Mouse (Mus musculus): Measurements from ENCODE around the gene AU022252. TPM values are rescaled to one million over a fixed set of nuclear protein-coding genes. Genes with fewer than 3 reads are reported as not detected.
A peak's percentile ranks its signal among the peaks of the same experiment; 100 is the strongest.

The AU022252 gene
- polyA plus RNA-seq, 1 experiment: 18.2 TPM

- DNase-seq (ENCODE audit: low read depth): no peak
Measured at GRCm38 (mm10) chr4:119255351-119255750, 22.8 kb upstream of the AU022252 start, which contains the start of gene Cldn19. TSS of gene Cldn19 (plus strand) at chr4:119255414.

GRCm38 (mm10) chr4:119254012-119254618 lies 21.6 kb upstream of the AU022252 start:
- TF ChIP-seq POLR2A (IDR thresholded peaks at IDR 0.05; ENCODE audit: borderline replicate concordance, extremely low read depth, insufficient read depth, insufficient read length, poor library complexity, severe bottlenecking) (no peak), CTCF (IDR thresholded peaks at IDR 0.05; ENCODE audit: borderline replicate concordance, extremely low read depth, insufficient read depth, insufficient read length) (no peak)
- peak; percentile 89 for DNase-seq (ENCODE audit: low read depth)

More at GRCm38 (mm10) chr4:119255351-119255750, 22.8 kb upstream of the AU022252 start, which contains the start of gene Cldn19:
- TF ChIP-seq POLR2A (IDR thresholded peaks at IDR 0.05; ENCODE audit: borderline replicate concordance, extremely low read depth, insufficient read depth, insufficient read length, poor library complexity, severe bottlenecking): no peak
- TF ChIP-seq CTCF (IDR thresholded peaks at IDR 0.05; ENCODE audit: borderline replicate concordance, extremely low read depth, insufficient read depth, insufficient read length): no peak

DNA sequence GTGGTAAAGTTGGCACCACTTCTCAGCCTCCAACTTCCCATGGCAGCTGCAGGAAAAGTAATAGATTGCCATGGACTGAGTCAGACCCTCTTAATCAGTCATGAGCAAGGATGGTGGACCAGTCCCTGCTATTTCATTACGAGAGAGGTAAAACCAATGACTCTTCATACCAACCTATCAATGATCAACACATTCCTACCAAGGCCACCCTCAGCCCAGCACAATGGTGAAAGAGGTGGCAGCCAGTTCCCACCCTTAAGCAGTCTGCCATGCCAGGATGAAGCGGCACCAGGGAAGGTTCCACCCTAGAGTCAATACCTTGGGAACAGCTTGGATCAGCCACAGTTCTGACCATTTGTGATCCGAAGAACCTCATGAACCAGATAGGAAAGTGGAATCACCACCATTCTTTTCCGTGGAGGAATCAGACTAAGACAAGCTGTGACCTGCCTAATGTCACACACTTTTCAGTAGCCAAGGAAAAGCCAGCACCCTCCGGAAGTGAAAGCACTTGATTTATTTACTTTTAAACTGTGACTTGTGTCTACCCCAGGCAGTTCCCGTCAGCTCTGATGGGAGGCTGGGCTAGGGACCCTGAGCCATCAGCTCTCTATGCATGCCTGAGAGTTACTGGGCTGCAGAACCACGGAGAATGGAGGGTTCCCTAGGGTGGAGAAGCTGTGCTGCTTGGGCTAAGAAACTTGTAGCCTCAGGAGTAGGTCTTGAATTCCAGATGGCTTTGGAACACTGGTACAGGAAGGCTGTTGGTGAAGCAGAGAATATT lies 19.7 kb upstream of the AU022252 start:
- TF ChIP-seq CTCF (IDR thresholded peaks at IDR 0.05; ENCODE audit: borderline replicate concordance, extremely low read depth, insufficient read depth, insufficient read length): no peak
- no peak for TF ChIP-seq POLR2A (IDR thresholded peaks at IDR 0.05; ENCODE audit: borderline replicate concordance, extremely low read depth, insufficient read depth, insufficient read length, poor library complexity, severe bottlenecking)
- no peak for DNase-seq (ENCODE audit: low read depth)

- TF ChIP-seq POLR2A (IDR thresholded peaks at IDR 0.05; ENCODE audit: borderline replicate concordance, extremely low read depth, insufficient read depth, insufficient read length, poor library complexity, severe bottlenecking) (no peak), CTCF (IDR thresholded peaks at IDR 0.05; ENCODE audit: borderline replicate concordance, extremely low read depth, insufficient read depth, insufficient read length) (no peak)
- DNase-seq (ENCODE audit: low read depth): no peak
Measured at GRCm38 (mm10) chr4:119248407-119248965, 16.0 kb upstream of the AU022252 start.

GRCm38 (mm10) chr4:119247462-119248235 lies 15.1 kb upstream of the AU022252 start:
- DNase-seq (ENCODE audit: low read depth): peak; percentile 82
- TF ChIP-seq POLR2A (IDR thresholded peaks at IDR 0.05; ENCODE audit: borderline replicate concordance, extremely low read depth, insufficient read depth, insufficient read length, poor library complexity, severe bottlenecking) (no peak), CTCF (IDR thresholded peaks at IDR 0.05; ENCODE audit: borderline replicate concordance, extremely low read depth, insufficient read depth, insufficient read length) (peak; percentile 84)

- TF ChIP-seq POLR2A (IDR thresholded peaks at IDR 0.05; ENCODE audit: borderline replicate concordance, extremely low read depth, insufficient read depth, insufficient read length, poor library complexity, severe bottlenecking): no peak
- TF ChIP-seq CTCF (IDR thresholded peaks at IDR 0.05; ENCODE audit: borderline replicate concordance, extremely low read depth, insufficient read depth, insufficient read length): no peak
Measured at GRCm38 (mm10) chr4:119246688-119247225, 14.2 kb upstream of the AU022252 start.

GRCm38 (mm10) chr4:119245961-119246360 lies 13.4 kb upstream of the AU022252 start:
- TF ChIP-seq CTCF (IDR thresholded peaks at IDR 0.05; ENCODE audit: borderline replicate concordance, extremely low read depth, insufficient read depth, insufficient read length): no peak
- TF ChIP-seq POLR2A (IDR thresholded peaks at IDR 0.05; ENCODE audit: borderline replicate concordance, extremely low read depth, insufficient read depth, insufficient read length, poor library complexity, severe bottlenecking): no peak
- peak; percentile 17 for DNase-seq (ENCODE audit: low read depth)

More at GRCm38 (mm10) chr4:119246688-119247225, 14.2 kb upstream of the AU022252 start:
- no peak for DNase-seq (ENCODE audit: low read depth)

GRCm38 (mm10) chr4:119245556-119245955 lies 13.0 kb upstream of the AU022252 start:
- DNase-seq (ENCODE audit: low read depth): peak; percentile 77
- no peak for TF ChIP-seq POLR2A (IDR thresholded peaks at IDR 0.05; ENCODE audit: borderline replicate concordance, extremely low read depth, insufficient read depth, insufficient read length, poor library complexity, severe bottlenecking)
- no peak for TF ChIP-seq CTCF (IDR thresholded peaks at IDR 0.05; ENCODE audit: borderline replicate concordance, extremely low read depth, insufficient read depth, insufficient read length)

GRCm38 (mm10) chr4:119244468-119245240 lies 12.1 kb upstream of the AU022252 start:
- TF ChIP-seq POLR2A (IDR thresholded peaks at IDR 0.05; ENCODE audit: borderline replicate concordance, extremely low read depth, insufficient read depth, insufficient read length, poor library complexity, severe bottlenecking): no peak
- no peak for TF ChIP-seq CTCF (IDR thresholded peaks at IDR 0.05; ENCODE audit: borderline replicate concordance, extremely low read depth, insufficient read depth, insufficient read length)
- DNase-seq (ENCODE audit: low read depth): peak; percentile 27

DNA sequence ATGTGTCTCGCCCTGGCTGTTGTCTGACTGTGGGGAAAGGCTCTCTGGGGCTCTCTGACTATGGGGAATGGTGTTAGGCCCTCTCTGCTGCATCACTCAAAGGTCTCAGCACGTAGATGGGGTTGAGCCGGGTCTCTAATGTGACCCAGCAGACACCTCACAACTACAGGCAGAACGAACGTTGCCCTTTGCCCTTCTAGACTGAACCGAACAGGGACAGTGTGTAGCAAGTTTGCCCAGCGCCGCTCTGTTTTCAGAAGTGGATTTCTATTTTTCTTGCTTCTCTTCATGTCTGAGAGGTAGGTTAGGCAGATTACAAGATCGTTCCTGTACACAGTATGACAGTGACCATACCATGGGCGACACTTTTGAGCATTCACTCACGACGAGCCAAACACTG lies 10.1 kb upstream of the AU022252 start:
- TF ChIP-seq POLR2A (IDR thresholded peaks at IDR 0.05; ENCODE audit: borderline replicate concordance, extremely low read depth, insufficient read depth, insufficient read length, poor library complexity, severe bottlenecking) (no peak), CTCF (IDR thresholded peaks at IDR 0.05; ENCODE audit: borderline replicate concordance, extremely low read depth, insufficient read depth, insufficient read length) (no peak)
- DNase-seq (ENCODE audit: low read depth): no peak

Data from brain, embryonic 14.5 days (tissue).